Mouse (Mus musculus) gastrocnemius, postnatal 36 days (tissue): ENCODE results near the gene Msrb3. TPM values are rescaled to one million over a fixed set of nuclear protein-coding genes. Genes with fewer than 3 reads are reported as not detected.
"Not testable (repeated sequence)": the region's sequence is repeated elsewhere in the genome, so short reads cannot be mapped to it uniquely, and the experiment has no call there.

Experiments
- DNase-seq, 2 experiments: peaks; one replicate each; pipeline ENCODE4 v3.0.0; 2022
- intact Hi-C: fragments of 180-260 bp; cut with DNase I; formaldehyde crosslinking; loops from one replicate; pipeline ENCODE4 v1.15.1; 2025
- total RNA-seq, 2 experiments: library from RNA; stranded (reverse); gene quantifications; 2 replicates each; pipeline ENCODE4 v1.2.3; 2021

Msrb3 gene
- total RNA-seq, 2 experiments from 2014 or later, result 109 to 115 TPM

- no peak for DNase-seq
- intact Hi-C loops, result no loop called here
Observed at GRCm38 (mm10) chr10:120762958-120763357, 135.9 kb downstream of the Msrb3 start.

DNA sequence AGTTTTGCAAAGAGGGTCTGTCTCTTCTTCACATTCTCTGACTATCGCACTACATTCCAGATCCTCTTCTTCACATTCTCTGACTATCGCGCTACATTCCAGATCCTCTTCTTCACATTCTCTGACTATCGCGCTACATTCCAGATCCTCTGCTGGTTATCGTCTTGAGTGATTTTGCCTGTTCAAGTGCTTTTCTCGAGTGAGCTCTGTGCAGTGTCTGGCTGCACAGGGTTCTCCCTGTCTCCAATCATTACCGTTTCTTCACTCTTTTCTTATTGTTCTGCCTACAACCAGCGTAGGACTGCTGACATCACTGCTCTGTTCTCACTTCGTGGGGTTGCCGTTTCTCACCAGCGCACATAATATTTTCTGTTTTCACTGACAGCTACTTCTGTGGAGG is 138.2 kb downstream of the Msrb3 start:
- no peak for DNase-seq
- intact Hi-C loops, result no loop called here

GRCm38 (mm10) chr10:120759883-120760282 is 139.0 kb downstream of the Msrb3 start:
- DNase-seq, result no peak
- intact Hi-C loops, result no loop called here

DNA sequence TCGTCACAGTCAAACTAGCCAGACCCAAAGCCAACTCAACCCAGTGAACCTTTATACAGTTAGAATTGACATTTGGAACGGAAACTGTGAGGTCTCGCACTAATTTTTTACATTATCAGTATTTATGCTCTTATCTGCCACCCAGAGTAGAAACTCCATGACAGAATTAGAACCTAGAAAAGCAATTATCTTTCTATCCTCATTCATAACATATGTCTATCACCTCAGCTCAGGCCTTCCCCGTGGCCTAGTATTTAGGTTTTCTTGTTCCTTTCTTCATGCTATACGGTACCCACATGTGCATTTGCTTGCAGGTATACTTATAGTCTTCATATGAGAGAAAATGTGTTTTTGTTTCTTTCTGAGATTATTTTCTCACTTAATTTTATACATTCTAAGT is 146.4 kb downstream of the Msrb3 start:
- intact Hi-C loops, result no loop called here
- no peak for DNase-seq

DNA sequence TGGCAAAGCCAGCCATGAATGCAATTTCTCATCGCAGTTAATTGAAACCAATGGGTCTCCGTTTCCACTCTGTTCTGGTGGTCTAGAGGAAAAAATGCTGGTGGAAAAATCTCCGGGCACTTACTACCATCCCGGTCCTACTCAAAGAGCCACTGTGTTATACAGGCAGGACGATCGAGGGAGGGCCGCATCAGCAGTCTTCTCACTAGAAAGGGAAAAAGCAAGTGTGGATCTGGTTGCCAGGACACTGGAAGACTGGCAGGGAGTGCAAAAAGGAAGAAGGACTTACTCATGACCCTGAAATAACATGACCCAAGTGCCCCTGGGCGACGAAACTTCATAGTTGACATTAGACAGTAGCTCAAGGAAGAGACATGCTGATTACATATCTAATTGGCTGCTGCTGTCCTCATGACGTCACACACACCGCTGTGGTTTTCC is 147.1 kb downstream of the Msrb3 start:
- DNase-seq, result no peak
- intact Hi-C loops, result no loop called here

DNA sequence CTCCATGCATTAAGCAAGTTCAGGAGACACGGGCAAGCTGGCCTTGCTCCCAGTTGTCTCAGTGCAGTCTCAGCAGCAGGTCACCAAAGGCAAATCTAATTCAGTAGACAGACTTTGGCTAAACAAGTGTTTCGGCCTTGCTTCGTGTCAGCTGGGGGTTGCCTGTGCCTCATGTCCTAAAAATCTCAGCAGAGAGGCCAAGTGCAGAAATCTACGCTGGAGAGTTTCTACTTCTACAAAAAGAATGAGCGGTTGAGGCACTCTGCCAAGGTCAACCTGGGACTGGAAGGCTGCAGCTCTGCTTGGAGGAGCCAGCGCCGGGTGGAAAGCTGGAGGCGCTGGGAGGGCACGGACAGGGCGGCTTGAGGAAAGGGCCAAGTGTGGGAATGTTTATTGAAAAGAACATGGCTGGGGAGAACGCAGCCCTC is 147.6 kb downstream of the Msrb3 start:
- peak; percentile 33 to 59 for DNase-seq
- intact Hi-C loops, result no loop called here

DNA sequence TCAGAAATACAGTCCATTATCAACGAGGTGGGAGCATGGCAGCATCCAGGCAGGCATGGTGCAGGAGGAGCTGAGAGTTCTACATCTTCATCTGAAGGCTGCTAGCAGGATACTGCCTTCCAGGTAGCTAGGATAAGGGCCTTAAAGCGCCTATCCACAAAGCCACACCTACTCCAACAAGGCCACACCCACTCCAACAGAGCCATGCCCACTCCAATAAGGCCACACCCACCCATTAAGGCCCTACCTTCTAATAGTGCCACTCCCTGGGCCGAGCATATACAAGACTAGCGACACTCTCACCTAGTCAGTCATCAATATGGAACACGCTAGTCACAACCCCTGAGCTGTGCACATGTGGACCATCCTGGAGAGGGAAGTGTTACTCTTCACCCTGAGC is 149.3 kb downstream of the Msrb3 start:
- intact Hi-C loops, DNase-seq: not testable (repeated sequence)

GRCm38 (mm10) chr10:120748156-120748555 is 150.7 kb downstream of the Msrb3 start:
- DNase-seq, result no peak
- intact Hi-C loops, result no loop called here

DNA sequence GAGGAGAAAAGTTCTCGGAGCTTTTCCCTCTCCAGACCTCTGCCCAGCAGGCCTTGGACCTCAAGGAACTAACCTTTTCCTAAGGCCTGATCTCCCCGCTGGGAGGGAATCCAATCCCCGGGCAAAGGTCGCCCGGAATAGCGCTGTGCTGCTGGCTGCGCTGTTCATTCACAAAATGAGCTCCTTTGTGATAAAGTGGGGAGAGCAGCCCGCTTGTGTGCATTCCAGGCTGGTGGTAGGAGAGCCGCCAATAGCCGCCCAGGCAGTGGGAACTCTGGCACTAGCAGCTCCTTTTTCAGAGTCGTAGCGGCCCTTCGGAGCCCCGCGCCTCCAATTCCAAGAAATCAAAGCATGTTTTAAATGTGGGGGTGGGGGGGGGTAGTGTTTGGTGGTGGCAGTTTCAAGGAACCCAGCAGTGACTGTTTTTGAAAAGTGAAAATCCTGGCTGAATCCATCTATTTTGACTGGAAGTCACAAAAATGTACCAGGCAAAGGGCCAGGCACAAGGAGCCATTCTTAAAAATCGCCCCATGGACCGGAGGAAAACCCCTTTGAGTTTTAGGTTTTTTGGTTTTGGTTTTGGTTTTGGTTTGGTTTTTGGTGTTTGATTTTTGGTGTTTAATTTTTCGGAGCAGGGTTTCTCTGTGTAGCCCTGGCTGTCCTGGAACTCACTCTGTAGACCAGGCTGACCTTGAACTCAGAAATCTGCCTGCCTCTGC is 153.6 kb downstream of the Msrb3 start:
- intact Hi-C loops, result no loop called here
- peak; percentile 13 to 22 for DNase-seq

DNA sequence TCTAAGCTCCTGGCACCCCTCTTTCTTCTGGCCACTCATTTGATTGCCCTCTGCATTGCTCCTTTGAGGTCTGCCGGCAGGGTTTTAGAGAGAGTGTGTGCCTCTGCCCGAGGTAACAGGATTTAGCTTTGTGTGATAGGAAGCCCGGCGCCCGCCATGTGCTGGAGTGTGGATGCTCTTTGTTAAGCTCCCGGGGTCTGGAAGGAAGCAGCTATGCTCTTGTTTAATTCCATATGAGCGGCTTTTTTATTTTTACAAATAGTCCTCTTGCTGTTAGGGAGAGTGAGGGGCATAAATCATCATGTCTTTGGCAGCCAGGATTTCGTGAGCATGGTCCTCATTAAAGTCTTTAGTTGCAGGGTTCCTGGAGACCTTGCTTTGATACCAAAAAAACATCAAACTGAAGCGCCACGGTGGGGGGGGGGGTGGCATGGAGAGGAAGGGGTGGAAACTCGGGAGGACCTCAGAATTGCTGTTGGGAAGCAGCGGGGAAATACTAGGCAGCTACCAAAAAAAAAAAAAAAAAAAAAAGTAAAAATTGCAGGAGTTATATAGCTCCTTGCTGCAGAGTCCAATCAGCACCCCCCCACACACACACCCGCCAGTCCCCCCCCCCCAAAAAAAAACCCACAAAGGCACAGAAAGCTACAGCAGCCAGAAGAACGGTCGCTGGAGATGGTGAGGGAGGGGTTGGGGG is 154.3 kb downstream of the Msrb3 start:
- intact Hi-C loops, result no loop called here
- no peak for DNase-seq

DNA sequence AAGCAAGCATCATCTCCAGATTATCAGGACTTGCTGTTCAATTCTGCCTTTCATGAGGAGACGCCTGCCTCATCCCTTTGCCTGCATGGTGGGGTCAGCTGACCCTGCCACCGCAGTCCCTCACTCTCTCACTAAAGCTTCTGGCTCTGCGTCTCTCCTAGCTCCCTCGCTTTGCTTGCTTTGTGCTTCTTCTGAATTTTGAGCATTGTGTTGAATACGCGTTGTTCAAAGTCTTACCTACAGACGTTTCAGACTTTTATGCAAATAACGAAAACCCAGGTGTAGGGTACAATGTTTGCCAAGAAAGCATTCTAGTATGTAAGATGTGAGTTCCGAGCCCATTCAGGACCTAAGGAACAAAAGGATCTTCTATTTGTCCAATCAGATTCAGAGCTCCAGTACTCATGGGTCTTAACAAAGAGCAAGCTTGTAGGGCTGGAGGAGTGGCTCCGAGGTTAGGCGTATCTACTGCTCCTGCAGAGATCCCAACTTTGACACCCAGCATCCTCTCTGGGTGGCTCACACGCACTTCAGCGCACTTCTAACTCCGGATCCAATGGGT is 162.3 kb downstream of the Msrb3 start:
- no peak for DNase-seq
- intact Hi-C loops, result no loop called here

DNA sequence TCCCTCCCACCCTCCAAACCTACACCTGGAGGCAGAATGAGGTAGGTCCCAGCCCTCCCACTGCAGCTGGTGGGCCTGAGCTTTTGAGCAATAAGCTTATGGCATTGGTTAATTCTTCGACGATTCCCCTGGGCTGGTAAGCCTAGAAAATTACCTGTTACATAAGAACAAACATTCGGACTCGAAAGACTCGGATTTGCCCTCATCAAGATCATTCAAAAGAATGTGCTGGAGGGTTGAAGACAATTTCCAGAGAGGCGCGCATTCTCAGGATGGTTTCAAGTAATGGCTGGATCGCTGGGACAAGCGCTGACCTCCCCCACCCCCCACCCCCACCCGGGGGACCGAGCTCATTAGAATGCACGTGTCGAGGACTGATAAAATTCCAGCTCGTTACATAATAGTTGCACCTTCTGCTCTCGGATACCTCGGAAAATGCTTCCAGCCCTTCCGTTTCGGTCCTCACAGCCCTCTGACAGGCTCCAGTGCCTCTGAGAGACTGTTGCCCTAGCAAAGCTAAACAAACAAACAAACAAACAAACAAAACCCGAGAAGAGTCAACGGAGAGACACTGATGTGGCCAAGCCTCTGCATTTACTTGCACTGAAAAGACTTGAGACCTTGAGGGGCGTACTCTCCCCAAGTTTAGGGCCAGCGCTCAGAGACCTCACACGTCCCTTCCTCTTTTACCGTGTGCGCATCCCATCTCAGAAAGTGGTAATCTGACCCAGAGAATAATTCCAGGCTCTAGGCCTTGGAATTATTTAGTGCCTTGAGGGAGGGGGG is 163.0 kb downstream of the Msrb3 start:
- DNase-seq, result no peak
- intact Hi-C loops, result no loop called here

- intact Hi-C loops, result no loop called here
Observed at GRCm38 (mm10) chr10:120734364-120734763, 164.5 kb downstream of the Msrb3 start.

More at GRCm38 (mm10) chr10:120734364-120734763, 164.5 kb downstream of the Msrb3 start:
- DNase-seq, result no peak

Other genes starting within 250 kb of the Msrb3 start
- 10 to 100 TPM in 1 of 2 experiments, 1 to 10 TPM in 1; 8.7 to 10.0 TPM for gene Lemd3, start 80.2 kb upstream of the Msrb3 start, total RNA-seq
- 1 to 10 TPM; 3.8 to 4.0 TPM for gene Wif1, start 134.9 kb upstream of the Msrb3 start, total RNA-seq